Mouse (Mus musculus) intestine, embryonic 16.5 days (tissue): Measurements from ENCODE around the gene Gm20388. TPM values are rescaled to one million over a fixed set of nuclear protein-coding genes. Genes with fewer than 3 reads are reported as not detected.
"Not testable (repeated sequence)": the region's sequence is repeated elsewhere in the genome, so short reads cannot be mapped to it uniquely, and the experiment has no call there.

Experiments
- ATAC-seq: fragments of 200-750 bp; cut with Nextera tagmentation; 2 replicates; pipeline ENCODE4 v1.8.0; 2017; ENCODE audit warnings: moderate TSS enrichment, moderate library complexity
- H3K27ac ChIP-seq: fragments of 300-500 bp; sonication (generic); 2 replicates; pipeline ENCODE4 v1.5.1; 2014; ENCODE audit warnings: mild to moderate bottlenecking, low read length
- H3K27me3 ChIP-seq: fragments of 300-500 bp; sonication (generic); replicated peaks from 2 replicates; pipeline ENCODE4 v1.6.1; 2014; ENCODE audit warnings: low read length, control low read depth, mixed read lengths; ENCODE audit not compliant: control insufficient read depth, insufficient read depth
- H3K36me3 ChIP-seq: fragments of 300-500 bp; sonication (generic); 2 replicates; pipeline ENCODE4 v1.6.1; 2014; ENCODE audit warnings: low read length, control low read depth; ENCODE audit not compliant: control insufficient read depth, insufficient read depth
- H3K4me1 ChIP-seq: fragments of 300-500 bp; sonication (generic); 2 replicates; pipeline ENCODE4 v1.6.1; 2014; ENCODE audit warnings: low read length, control low read depth, mixed read lengths; ENCODE audit not compliant: control insufficient read depth, insufficient read depth
- H3K4me2 ChIP-seq: fragments of 300-500 bp; sonication (generic); 2 replicates; pipeline ENCODE4 v1.6.1; 2014; ENCODE audit warnings: low read depth, low read length, control low read depth
- H3K4me3 ChIP-seq: fragments of 300-500 bp; sonication (generic); 2 replicates; pipeline ENCODE4 v1.5.1; 2014; ENCODE audit warnings: mild to moderate bottlenecking, low read length
- H3K9ac ChIP-seq: fragments of 300-500 bp; sonication (generic); 2 replicates; pipeline ENCODE4 v1.6.1; 2014; ENCODE audit warnings: low read depth, low read length
- H3K9me3 ChIP-seq: fragments of 300-500 bp; sonication (generic); 2 replicates; pipeline ENCODE4 v1.6.1; 2016; ENCODE audit warnings: low read length, control low read depth; ENCODE audit not compliant: control insufficient read depth
- WGBS: fragments of 180-500 bp; shearing (Covaris S2); extraction: QIAGEN DNeasy Blood & Tissue Kit; methylation state at CpG from one replicate; pipeline ENCODE4 v1.1.7; 2014; 5-methylcytosine and 5-hydroxymethylcytosine counted together
- polyA plus RNA-seq: library from polyadenylated mRNA; unstranded; fragments of >200 nt; fragmentation: Nextera tagmentation; extraction: Ambion mirVana; gene quantifications from 2 replicates; pipeline ENCODE4 v1.2.1, GENCODE M21; 2015

Gene Gm20388
- polyA plus RNA-seq, 1 experiment from 2014 or later, result 5.8 TPM

DNA sequence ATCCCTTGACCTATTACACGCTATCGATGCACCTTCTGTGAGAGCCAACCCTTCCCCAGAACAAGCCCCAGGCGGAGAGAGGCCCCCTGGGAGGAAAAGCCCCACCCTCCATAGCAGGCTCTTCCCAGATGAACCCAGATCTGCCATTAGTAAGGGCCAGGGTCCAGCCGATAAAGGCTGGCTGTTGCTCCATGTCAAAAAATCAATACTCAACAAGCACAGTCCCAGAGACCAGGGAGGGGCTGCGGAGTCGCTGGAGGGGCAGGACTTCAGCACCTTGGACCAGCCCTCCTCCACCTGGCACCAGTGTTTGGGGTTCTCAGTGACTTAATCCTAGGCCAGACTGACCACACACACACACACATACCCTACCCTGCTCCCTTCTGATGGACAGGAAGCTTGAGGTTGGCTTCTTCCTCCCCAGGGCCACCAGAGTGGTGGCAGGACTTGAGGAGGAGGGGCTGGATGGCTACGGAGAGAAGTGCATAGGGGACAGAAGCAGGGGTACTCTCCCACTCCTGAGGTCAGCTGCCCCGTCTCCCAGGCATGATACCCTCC lies 2407.4 kb downstream of the Gm20388 start:
- H3K4me3 ChIP-seq, result no peak overlapping the region
- no peaks in the 10 kb centered on the region for H3K36me3 ChIP-seq
- ATAC-seq, result peak; percentile 69
- peak overlapping the region; percentile 36; the same call in 1 of the 2 replicates for H3K4me2 ChIP-seq
- no peaks in the 10 kb centered on the region for H3K9me3 ChIP-seq
- peaks cover 88% of the 10 kb centered on the region for H3K4me1 ChIP-seq
- no peaks in the 10 kb centered on the region for H3K27me3 ChIP-seq
- 36% methylated on average over 8 of the region's 8 CpGs for WGBS
- peak overlapping the region; percentile 51 for H3K9ac ChIP-seq
- H3K27ac ChIP-seq, result peak overlapping the region; percentile 91

DNA sequence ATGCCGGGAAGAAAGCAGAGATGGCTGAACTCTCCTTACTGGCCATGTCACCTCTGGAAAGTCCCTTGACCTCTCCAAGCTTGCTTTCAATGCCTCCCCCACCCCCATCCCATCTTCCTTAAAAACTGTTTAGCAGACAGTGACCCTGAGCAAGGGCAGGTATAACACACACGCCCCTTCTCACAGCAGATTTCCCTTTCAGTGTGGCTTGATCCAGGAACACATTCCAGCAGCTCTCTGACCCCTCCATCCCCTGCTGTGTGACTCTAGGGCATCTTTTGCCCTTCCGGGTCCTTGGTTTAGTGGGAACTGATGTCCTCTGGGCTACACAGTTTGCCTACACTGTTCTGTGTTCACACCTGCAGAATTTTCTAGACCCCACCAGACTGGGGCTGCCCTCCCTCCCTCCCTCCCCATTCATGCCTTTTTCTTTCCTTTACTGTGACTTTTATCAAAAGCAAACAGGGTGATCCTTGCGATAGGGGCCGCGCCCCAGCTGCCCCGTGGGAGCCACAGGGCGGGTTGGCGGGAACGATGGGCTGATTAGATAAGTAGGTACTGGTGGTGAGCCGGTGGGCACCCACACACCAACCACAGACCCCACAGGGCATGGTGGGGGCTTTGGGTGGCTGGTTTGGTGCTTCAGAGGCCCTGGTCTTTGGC lies 2408.5 kb downstream of the Gm20388 start:
- Histone ChIP-seq H3K27me3 (no peaks in the 10 kb centered on the region), H3K4me1 (peaks cover 84% of the 10 kb centered on the region), H3K4me3 (no peak overlapping the region), H3K36me3 (no peaks in the 10 kb centered on the region), H3K9ac (peak overlapping the region; percentile 51; the same call in 1 of the 2 replicates), H3K4me2 (no peak overlapping the region), H3K9me3 (no peaks in the 10 kb centered on the region), H3K27ac (peak overlapping the region; percentile 91)
- ATAC-seq, result peak; percentile 1; the same call in 1 of the 2 replicates
- WGBS, result 44% methylated on average over 11 of the region's 11 CpGs

DNA sequence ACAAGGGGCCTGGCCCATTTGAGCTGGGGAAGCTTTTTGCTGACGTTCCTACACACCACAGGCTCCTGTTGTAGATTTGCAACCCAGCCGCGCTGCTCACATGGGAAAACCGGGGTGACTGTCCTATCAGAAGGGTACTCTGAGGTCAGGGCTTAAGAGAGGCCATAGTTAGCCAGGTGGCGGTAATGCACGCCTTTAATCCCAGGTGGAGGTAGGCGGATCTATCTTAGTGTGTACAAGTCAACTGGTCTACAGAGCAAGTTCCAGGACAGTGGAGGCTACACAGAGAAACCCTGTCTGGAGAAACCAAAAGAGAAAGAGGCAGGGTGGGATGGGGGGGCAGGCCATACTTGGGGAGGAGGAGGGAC lies 2409.1 kb downstream of the Gm20388 start:
- no peak overlapping the region for H3K4me2 ChIP-seq
- H3K4me3 ChIP-seq, result no peak overlapping the region
- H3K27me3 ChIP-seq, result no peaks in the 10 kb centered on the region
- H3K4me1 ChIP-seq, result peaks cover 84% of the 10 kb centered on the region
- no peaks in the 10 kb centered on the region for H3K9me3 ChIP-seq
- ATAC-seq, result peak; percentile 14
- no peaks in the 10 kb centered on the region for H3K36me3 ChIP-seq
- H3K9ac ChIP-seq, result peak overlapping the region; percentile 46; the same call in 1 of the 2 replicates
- peak overlapping the region; percentile 91 for H3K27ac ChIP-seq
- WGBS, result 51% methylated on average over 7 of the region's 7 CpGs

DNA sequence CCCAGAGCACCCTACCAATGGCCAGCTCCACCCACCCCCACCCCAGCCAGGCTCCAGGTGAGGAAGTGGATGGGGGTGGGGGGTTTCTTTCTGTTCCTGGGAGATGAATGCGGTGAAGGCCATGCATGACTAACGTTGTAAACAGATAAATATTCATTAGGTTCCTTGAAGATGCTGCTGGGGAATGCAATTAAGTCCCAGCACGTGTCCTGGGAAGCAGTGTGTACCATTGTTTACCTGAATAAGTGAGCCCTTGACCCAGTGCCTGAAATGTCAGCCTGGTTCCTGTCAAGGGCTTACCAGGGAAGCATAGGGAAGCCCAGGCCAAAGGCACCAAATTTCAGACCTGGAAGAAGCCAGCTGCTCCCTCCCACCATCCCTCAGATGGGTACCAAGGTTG lies 2409.9 kb downstream of the Gm20388 start:
- Histone ChIP-seq H3K27me3 (no peaks in the 10 kb centered on the region), H3K9ac (peak overlapping the region; percentile 8; the same call in 1 of the 2 replicates), H3K4me1 (peaks cover 84% of the 10 kb centered on the region), H3K9me3 (no peaks in the 10 kb centered on the region), H3K4me3 (no peak overlapping the region), H3K36me3 (no peaks in the 10 kb centered on the region), H3K27ac (peak overlapping the region; percentile 25; the same call in 1 of the 2 replicates), H3K4me2 (no peak overlapping the region)
- WGBS, result 36% methylated on average over 3 of the region's 3 CpGs
- no peak for ATAC-seq

DNA sequence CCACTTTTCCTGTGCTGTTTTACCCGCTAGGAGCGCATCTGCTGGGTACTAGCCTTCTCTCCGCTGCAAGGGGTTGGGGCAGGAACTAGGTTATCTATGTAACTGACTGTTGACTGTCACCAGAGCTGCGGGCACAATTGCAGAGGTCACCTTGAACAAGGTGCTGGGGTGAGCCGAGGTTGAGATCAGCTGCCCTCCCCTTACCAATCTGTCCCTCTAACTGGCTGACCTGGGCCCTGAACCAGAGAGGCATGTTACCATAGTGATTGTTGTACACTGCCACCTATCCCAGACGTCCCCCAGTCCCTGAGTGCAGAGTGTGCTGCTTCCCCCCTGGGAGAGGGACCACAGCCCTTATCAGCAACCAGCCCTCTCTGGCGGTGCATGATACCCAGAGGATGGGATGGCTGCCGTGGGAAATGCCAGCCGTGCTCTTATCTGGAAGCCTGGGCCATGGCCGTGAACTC lies 2410.8 kb downstream of the Gm20388 start:
- Histone ChIP-seq H3K4me1 (peaks cover 86% of the 10 kb centered on the region), H3K9ac (peak overlapping the region; percentile 56; the same call in 1 of the 2 replicates), H3K4me3 (no peak overlapping the region), H3K27me3 (no peaks in the 10 kb centered on the region), H3K27ac (peak overlapping the region; percentile 92), H3K36me3 (no peaks in the 10 kb centered on the region), H3K4me2 (no peak overlapping the region), H3K9me3 (no peaks in the 10 kb centered on the region)
- peak; percentile 3; the same call in 1 of the 2 replicates for ATAC-seq
- 58% methylated on average over 10 of the region's 10 CpGs for WGBS

DNA sequence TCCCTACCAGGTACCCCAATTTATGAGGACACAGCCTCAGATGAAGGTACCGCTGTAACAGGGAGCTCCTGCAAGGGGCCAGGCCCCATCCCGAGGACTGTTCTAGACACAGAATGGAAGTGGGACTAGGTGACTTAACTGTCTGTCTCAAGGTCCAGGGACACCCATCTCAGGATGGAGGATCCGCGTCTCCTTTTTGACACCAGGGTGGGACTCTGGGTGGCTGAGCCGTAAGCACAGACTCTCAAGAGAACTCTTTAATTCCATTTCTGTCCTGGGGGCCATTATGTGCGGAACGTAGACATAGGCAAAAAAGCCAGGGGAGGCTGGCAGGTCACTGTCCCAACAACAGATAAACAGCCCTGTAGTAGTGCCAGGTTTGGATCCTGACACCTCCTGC lies 2411.5 kb downstream of the Gm20388 start:
- no peak for ATAC-seq
- WGBS, result 69% methylated on average over 7 of the region's 7 CpGs
- no peak overlapping the region for H3K4me3 ChIP-seq
- H3K9ac ChIP-seq, result peak overlapping the region; percentile 56
- H3K36me3 ChIP-seq, result no peaks in the 10 kb centered on the region
- H3K4me1 ChIP-seq, result peaks cover 81% of the 10 kb centered on the region
- no peaks in the 10 kb centered on the region for H3K9me3 ChIP-seq
- H3K27me3 ChIP-seq, result no peaks in the 10 kb centered on the region
- peak overlapping the region; percentile 37; the same call in 1 of the 2 replicates for H3K4me2 ChIP-seq
- peak overlapping the region; percentile 92 for H3K27ac ChIP-seq

DNA sequence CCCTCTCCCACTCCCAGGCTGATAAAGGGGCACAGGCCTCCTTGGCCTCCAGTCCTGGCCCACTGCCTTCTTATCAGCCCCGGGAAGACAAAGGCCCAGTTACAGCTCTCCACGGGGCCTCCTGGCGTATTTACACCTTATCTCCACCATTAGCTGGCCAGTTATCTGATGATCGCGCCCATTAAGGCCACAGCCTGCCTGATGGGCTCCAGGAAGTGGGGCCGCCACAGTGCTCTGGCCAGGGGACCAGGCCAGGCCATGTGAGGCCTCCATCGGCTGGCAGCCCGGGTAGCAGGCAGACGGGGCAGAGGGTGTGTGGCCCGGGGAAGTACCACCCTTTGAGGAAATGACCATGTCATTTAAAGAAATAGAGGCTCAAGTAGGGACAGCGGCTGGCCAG lies 2412.2 kb downstream of the Gm20388 start:
- H3K4me2 ChIP-seq, result peak overlapping the region; percentile 37; the same call in 1 of the 2 replicates
- H3K9ac ChIP-seq, result peak overlapping the region; percentile 56
- peak; percentile 39 for ATAC-seq
- no peaks in the 10 kb centered on the region for H3K27me3 ChIP-seq
- peak overlapping the region; percentile 92 for H3K27ac ChIP-seq
- H3K9me3 ChIP-seq, result no peaks in the 10 kb centered on the region
- no peaks in the 10 kb centered on the region for H3K36me3 ChIP-seq
- WGBS, result 28% methylated on average over 11 of the region's 11 CpGs
- no peak overlapping the region for H3K4me3 ChIP-seq
- H3K4me1 ChIP-seq, result peaks cover 80% of the 10 kb centered on the region

DNA sequence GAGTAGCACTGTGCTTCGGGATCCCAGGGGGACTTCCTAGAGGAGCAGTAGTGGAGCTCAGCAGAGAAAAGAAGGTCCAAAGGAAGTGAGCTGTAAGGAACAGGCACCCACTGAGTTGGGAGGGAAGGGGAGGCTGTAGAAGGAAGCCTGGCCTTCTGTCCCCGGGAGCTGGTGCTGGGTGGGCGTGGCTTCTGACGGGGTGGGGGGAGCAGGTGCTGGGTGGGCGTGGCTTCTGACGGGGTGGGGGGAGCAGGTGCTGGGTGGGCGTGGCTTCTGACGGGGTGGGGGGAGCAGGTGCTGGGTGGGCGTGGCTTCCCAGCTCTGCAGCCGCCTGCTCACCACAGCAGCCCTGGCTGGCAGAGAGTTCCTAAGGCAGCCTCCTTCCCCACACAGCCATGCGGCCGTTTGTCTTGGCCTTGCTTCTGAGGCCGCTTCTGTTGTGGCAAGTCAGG lies 2413.3 kb downstream of the Gm20388 start:
- H3K27ac ChIP-seq, result peak overlapping the region; percentile 92
- H3K9ac ChIP-seq, result peak overlapping the region; percentile 51
- WGBS, result 8% methylated on average over 13 of the region's 13 CpGs
- peak overlapping the region; percentile 37 for H3K4me2 ChIP-seq
- H3K9me3 ChIP-seq, H3K27me3 ChIP-seq, H3K36me3 ChIP-seq: not testable (repeated sequence)
- peak overlapping the region; percentile 13; the same call in 1 of the 2 replicates for H3K4me3 ChIP-seq
- peaks cover 71% of the 10 kb centered on the region for H3K4me1 ChIP-seq
- peak; percentile 64 for ATAC-seq

DNA sequence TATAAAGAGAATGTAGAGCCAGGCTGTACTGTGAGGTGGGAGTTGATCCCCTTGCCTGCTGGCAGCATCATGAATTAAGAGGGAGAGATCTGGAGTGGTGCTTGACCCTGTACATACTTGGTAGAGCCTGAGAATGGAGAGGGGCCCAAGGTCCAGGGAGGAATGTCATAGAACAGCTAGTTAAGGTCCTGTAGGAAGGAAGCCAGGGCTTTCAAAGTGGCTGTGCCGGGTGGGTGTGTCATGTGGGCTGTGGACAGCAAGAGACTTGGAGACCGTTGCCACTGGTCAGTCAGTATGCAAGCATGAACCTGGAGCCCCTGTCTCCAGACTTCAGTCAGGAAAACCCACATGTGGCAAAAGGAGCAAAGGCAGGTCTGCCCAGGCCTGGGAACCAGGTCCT lies 2414.6 kb downstream of the Gm20388 start:
- Histone ChIP-seq H3K9ac (peak overlapping the region; percentile 1; the same call in 1 of the 2 replicates), H3K27ac (0 out of 2 replicates have a peak overlapping the region, but pooled peaks have one; percentile 7), H3K4me1 (peaks cover 69% of the 10 kb centered on the region)

More for the DNA sequence above, 2414.6 kb downstream of the Gm20388 start:
- Histone ChIP-seq H3K27me3 (no peaks in the 10 kb centered on the region), H3K36me3 (no peaks in the 10 kb centered on the region), H3K4me3 (no peak overlapping the region), H3K9me3 (no peaks in the 10 kb centered on the region), H3K4me2 (no peak overlapping the region)
- ATAC-seq, result no peak
- 61% methylated on average over 2 of the region's 2 CpGs for WGBS
